Mouse (Mus musculus) heart, adult 2 months (tissue): ENCODE measurements at regions not wholly inside any gene's neighbourhood (a gene's known extent, or its start where the extent isn't known, plus 50 kb on each side); places are given as distances from the start of the nearest gene placed in this dataset.

ENCODE experiments used
- DNase-seq, 2 experiments: peaks; one replicate each; pipeline ENCODE4 v3.0.0; 2021
- H3K27ac ChIP-seq: fragments of 200-600 bp; 2 replicates; pipeline ENCODE4 v1.8.1; 2022
- H3K27me3 ChIP-seq: fragments of 200-500 bp; 2 replicates; pipeline ENCODE4 v1.6.1; 2012; ENCODE audit warnings: mild to moderate bottlenecking, low read length, inconsistent platforms, mixed read lengths; ENCODE audit not compliant: control insufficient read depth, insufficient read depth
- H3K36me3 ChIP-seq: fragments of 200-500 bp; 2 replicates; pipeline ENCODE4 v1.6.1; 2012; ENCODE audit warnings: low read length, inconsistent platforms; ENCODE audit not compliant: control insufficient read depth, insufficient read depth
- H3K4me1 ChIP-seq: fragments of 200-500 bp; 2 replicates; pipeline ENCODE4 v1.6.1; 2011; ENCODE audit warnings: low read length; ENCODE audit not compliant: control insufficient read depth, insufficient read depth
- H3K4me3 ChIP-seq: fragments of 200-600 bp; 2 replicates; pipeline ENCODE4 v1.8.1; 2022
- H3K79me2 ChIP-seq: fragments of 200-500 bp; replicated peaks from 2 replicates; pipeline ENCODE4 v1.6.1; 2012; ENCODE audit warnings: mild to moderate bottlenecking, inconsistent platforms, low read length, moderate library complexity, mixed read lengths; ENCODE audit not compliant: control insufficient read depth, insufficient read depth
- H3K9ac ChIP-seq: fragments of 200-500 bp; 2 replicates; pipeline ENCODE4 v1.6.1; 2012; ENCODE audit warnings: low read depth, mild to moderate bottlenecking, control low read depth, inconsistent platforms, low read length, mixed read lengths
- CTCF ChIP-seq: fragments of 200-600 bp; IDR thresholded peaks from 2 replicates; pipeline ENCODE4 v1.8.1; 2022; ENCODE audit warnings: antibody characterized with exemption, mild to moderate bottlenecking, moderate library complexity
- EP300 ChIP-seq: fragments of 200-500 bp; IDR thresholded peaks from 2 replicates; pipeline ENCODE4 v1.6.1; 2011; ENCODE audit warnings: low read depth, low read length, control low read depth; ENCODE audit not compliant: insufficient read depth
- POLR2A ChIP-seq: fragments of 200-500 bp; IDR thresholded peaks from 2 replicates; pipeline ENCODE4 v1.6.1; 2011; ENCODE audit warnings: mild to moderate bottlenecking, low read depth, low read length, control low read depth; ENCODE audit not compliant: insufficient read depth
- WGBS: fragments of 180-500 bp; shearing (Covaris S2); methylation state at CpG from one replicate; pipeline ENCODE4 v1.1.7; 2018; 5-methylcytosine and 5-hydroxymethylcytosine counted together
- intact Hi-C: fragments of 180-260 bp; cut with DNase I; formaldehyde crosslinking; loops from one replicate; pipeline ENCODE4 v1.15.1; 2025

DNA sequence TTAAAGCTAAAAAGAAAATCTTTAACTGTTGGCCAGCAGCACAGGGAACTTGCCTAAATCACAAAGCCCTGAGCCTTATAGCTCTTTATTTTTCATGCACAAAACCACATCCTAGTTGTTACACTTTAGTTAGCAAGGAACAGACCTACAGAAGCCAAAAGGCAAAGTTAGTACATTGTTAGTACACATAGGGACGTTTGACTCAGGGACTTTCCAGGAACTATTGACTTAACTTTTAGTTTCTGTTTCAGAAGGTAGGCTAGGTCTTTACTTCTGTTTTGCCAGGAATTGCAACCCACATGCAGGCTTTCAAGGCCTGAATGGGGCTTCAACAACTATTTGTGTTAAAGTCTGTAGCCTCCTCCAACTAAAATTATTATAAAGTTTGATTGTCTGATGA is 211.4 kb downstream of the Sh2d4b start:
- no peak for DNase-seq
- no peak for TF ChIP-seq EP300
- TF ChIP-seq CTCF = no peak
- no peak for TF ChIP-seq POLR2A
- Histone ChIP-seq H3K4me1 (no peaks in the 10 kb centered on the region), H3K9ac (no peak overlapping the region), H3K27ac (no peak overlapping the region), H3K36me3 (no peaks in the 10 kb centered on the region), H3K79me2 (no peaks in the 10 kb centered on the region), H3K27me3 (no peaks in the 10 kb centered on the region), H3K4me3 (no peak overlapping the region)
- WGBS = 35% methylated on average over 1 of the region's 1 CpGs
- intact Hi-C loops = no loop called here

DNA sequence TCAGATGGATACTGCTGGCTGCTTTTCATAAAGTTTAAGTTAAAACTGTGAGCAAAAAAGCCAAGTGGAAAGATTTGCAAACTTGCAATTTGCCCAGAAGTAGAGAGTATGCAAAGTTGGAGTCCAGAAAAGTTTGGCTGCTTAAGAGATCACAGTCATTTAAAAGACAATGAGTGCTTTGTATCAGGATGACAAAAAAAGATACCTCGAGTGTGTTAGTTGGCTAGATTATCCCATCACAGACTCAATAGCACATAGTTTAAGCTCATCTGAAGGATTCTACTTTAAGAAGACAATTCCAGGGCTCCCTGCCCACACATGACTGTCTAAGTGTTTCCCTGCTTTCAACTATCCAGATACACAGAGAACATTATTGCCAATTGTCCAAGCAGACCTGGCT is 239.5 kb downstream of the Sh2d4b start:
- intact Hi-C loops = no loop called here
- 20% methylated on average over 1 of the region's 1 CpGs for WGBS
- Histone ChIP-seq H3K36me3 (no peaks in the 10 kb centered on the region), H3K4me1 (no peaks in the 10 kb centered on the region), H3K27me3 (no peaks in the 10 kb centered on the region), H3K9ac (no peak overlapping the region), H3K27ac (no peak overlapping the region), H3K79me2 (no peaks in the 10 kb centered on the region), H3K4me3 (no peak overlapping the region)
- TF ChIP-seq CTCF = no peak
- no peak for TF ChIP-seq EP300
- no peak for TF ChIP-seq POLR2A
- DNase-seq = no peak
